Mouse (Mus musculus): ENCODE measurements around the gene Gm10639. TPM values are rescaled to one million over a fixed set of nuclear protein-coding genes. Genes with fewer than 3 reads are reported as not detected.
"Not testable (repeated sequence)": the region's sequence is repeated elsewhere in the genome, so short reads cannot be mapped to it uniquely, and the experiment has no call there.

Gene Gm10639
- polyA plus RNA-seq, 1 experiment from 2014 or later, result not detected

DNA sequence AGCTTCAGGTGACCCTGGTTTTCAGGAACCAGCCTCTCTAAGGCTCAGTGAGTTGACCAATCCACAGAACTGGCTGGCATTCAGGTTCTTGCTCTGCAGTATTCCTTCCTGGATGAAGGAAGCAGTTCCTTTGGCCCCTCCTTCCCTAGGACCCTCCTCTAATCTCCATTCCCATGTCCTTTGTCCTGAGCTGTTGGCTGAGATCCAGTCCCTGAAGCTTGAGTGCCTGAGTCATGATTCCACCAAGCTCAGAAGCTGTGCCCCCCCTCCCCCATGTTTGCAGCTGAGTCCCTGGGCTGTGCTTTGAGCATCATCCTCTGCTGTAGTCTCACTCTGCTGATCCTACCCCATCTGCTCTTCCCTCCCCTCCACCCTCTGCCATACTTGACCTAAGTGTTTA is 47.3 kb downstream of the Gm10639 start:
- not testable (repeated sequence) for H3K4me3 ChIP-seq (ENCODE audit: low read depth, low read length); H3K36me3 ChIP-seq (ENCODE audit: control insufficient read depth, insufficient read depth, low read length); ATAC-seq (ENCODE audit: insufficient number of reproducible peaks, low FRiP score, low TSS enrichment, low read depth); H3K9ac ChIP-seq (ENCODE audit: low read length); H3K4me2 ChIP-seq (ENCODE audit: low read depth, severe bottlenecking); H3K4me1 ChIP-seq (ENCODE audit: control insufficient read depth, insufficient read depth, low read length); H3K9me3 ChIP-seq (ENCODE audit: control insufficient read depth, low read length); H3K27ac ChIP-seq (replicated peaks; ENCODE audit: low read depth, low read length); H3K27me3 ChIP-seq (ENCODE audit: control insufficient read depth, insufficient read depth, low read length); DNase-seq (ENCODE audit: low spot score)

DNA sequence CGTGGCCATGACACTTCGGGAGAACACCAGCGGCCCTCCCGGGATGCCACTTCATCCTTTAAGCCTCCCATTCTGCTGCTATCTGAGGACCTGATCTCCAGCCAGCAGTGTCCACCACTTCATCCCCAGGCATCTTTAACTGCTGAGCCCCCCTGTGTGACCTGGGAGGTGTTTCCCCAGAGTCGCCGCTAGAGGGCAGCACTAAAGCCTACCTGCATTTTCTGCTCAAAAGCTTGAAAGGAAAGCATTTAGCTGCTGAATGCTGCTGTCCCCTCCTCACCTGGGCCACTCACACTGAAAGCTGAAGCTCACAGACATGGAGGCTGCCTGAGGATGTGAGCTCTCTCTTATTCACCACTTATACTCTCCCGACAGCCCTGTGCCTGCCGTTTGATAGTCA is 50.6 kb downstream of the Gm10639 start:
- H3K36me3 ChIP-seq (ENCODE audit: control insufficient read depth, insufficient read depth, low read length); H3K9me3 ChIP-seq (ENCODE audit: control insufficient read depth, low read length); H3K27me3 ChIP-seq (ENCODE audit: control insufficient read depth, insufficient read depth, low read length); H3K4me2 ChIP-seq (ENCODE audit: low read depth, severe bottlenecking); H3K9ac ChIP-seq (ENCODE audit: low read length); H3K4me3 ChIP-seq (ENCODE audit: low read depth, low read length); H3K4me1 ChIP-seq (ENCODE audit: control insufficient read depth, insufficient read depth, low read length); H3K27ac ChIP-seq (replicated peaks; ENCODE audit: low read depth, low read length): not testable (repeated sequence)
- DNase-seq (ENCODE audit: low spot score) (peak; percentile 80), ATAC-seq (ENCODE audit: insufficient number of reproducible peaks, low FRiP score, low TSS enrichment, low read depth) (0 out of 2 replicates have a peak, but pooled peaks have one; percentile 17)
- WGBS, result 17% methylated on average over 8 of the region's 8 CpGs

DNA sequence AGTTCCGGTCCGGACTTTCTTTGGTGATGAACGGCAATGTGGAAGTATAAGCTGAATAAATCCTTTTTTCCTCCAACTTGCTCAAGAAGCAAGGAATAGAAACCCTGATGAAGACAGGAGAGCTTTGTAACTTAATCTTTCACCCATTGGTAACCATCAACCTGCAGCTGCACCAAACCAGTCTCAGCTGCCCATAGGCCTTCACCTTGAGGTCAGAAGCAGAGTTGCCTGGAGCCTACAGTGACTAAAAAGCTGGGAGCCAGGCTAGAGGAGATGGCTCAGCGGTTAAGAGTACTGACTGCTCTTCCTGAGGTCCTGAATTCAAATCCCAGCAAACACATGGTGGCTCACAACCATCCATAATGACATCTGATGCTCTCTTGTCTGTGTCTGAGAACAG is 52.8 kb downstream of the Gm10639 start:
- not testable (repeated sequence) for H3K4me2 ChIP-seq (ENCODE audit: low read depth, severe bottlenecking); ATAC-seq (ENCODE audit: insufficient number of reproducible peaks, low FRiP score, low TSS enrichment, low read depth); H3K9ac ChIP-seq (ENCODE audit: low read length); H3K9me3 ChIP-seq (ENCODE audit: control insufficient read depth, low read length); H3K27me3 ChIP-seq (ENCODE audit: control insufficient read depth, insufficient read depth, low read length); H3K4me3 ChIP-seq (ENCODE audit: low read depth, low read length); H3K36me3 ChIP-seq (ENCODE audit: control insufficient read depth, insufficient read depth, low read length); H3K4me1 ChIP-seq (ENCODE audit: control insufficient read depth, insufficient read depth, low read length); DNase-seq (ENCODE audit: low spot score); H3K27ac ChIP-seq (replicated peaks; ENCODE audit: low read depth, low read length)
- WGBS, result 85% methylated on average over 4 of the region's 4 CpGs

DNA sequence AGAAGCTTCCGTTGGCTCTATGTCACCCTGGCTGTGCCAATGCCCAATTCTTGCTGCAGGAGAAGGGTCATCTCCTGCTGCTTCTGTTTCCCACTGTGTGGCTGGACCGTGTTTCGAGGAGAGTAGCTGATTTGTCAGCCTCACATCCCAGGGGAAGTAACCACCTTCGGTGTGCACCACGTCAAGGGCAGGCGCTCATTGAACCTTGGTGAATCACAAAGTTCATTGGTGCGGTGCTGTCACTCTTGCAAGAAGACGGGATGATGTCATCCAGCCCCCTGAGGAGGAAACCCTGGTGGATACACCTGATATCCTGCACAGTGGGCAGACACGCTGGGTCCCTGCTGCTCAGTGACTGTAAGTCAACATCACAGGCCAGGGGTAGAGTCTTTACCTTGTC is 53.3 kb downstream of the Gm10639 start:
- H3K27me3 ChIP-seq (ENCODE audit: control insufficient read depth, insufficient read depth, low read length); H3K4me2 ChIP-seq (ENCODE audit: low read depth, severe bottlenecking); H3K9ac ChIP-seq (ENCODE audit: low read length); H3K9me3 ChIP-seq (ENCODE audit: control insufficient read depth, low read length); H3K4me1 ChIP-seq (ENCODE audit: control insufficient read depth, insufficient read depth, low read length); DNase-seq (ENCODE audit: low spot score); H3K4me3 ChIP-seq (ENCODE audit: low read depth, low read length); ATAC-seq (ENCODE audit: insufficient number of reproducible peaks, low FRiP score, low TSS enrichment, low read depth); H3K27ac ChIP-seq (replicated peaks; ENCODE audit: low read depth, low read length); H3K36me3 ChIP-seq (ENCODE audit: control insufficient read depth, insufficient read depth, low read length): not testable (repeated sequence)
- WGBS, result 92% methylated on average over 9 of the region's 9 CpGs

DNA sequence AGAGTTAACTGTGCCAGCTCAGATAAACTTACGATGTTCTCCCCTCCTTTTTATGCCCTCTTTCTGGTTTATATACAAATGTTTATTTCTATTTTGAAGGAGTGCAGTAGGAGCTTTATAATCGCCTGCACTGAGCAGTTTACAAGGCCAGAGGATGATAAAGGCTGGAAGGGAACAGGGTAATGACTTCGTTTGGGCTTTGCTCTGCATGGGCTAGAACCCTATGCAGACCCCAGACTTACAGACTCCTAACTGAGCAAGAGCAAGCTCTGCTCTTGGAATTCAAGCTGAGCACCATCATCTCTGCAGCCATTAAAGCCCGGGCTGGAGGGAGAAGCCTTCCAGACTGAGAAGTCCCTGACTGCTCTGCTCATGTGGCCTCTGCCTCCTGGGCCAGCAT is 55.5 kb downstream of the Gm10639 start:
- not testable (repeated sequence) for DNase-seq (ENCODE audit: low spot score); H3K36me3 ChIP-seq (ENCODE audit: control insufficient read depth, insufficient read depth, low read length); ATAC-seq (ENCODE audit: insufficient number of reproducible peaks, low FRiP score, low TSS enrichment, low read depth); H3K4me2 ChIP-seq (ENCODE audit: low read depth, severe bottlenecking); H3K27me3 ChIP-seq (ENCODE audit: control insufficient read depth, insufficient read depth, low read length); H3K4me3 ChIP-seq (ENCODE audit: low read depth, low read length); H3K27ac ChIP-seq (replicated peaks; ENCODE audit: low read depth, low read length); H3K9ac ChIP-seq (ENCODE audit: low read length); H3K4me1 ChIP-seq (ENCODE audit: control insufficient read depth, insufficient read depth, low read length); H3K9me3 ChIP-seq (ENCODE audit: control insufficient read depth, low read length)
- WGBS, result 44% methylated on average over 3 of the region's 4 CpGs

DNA sequence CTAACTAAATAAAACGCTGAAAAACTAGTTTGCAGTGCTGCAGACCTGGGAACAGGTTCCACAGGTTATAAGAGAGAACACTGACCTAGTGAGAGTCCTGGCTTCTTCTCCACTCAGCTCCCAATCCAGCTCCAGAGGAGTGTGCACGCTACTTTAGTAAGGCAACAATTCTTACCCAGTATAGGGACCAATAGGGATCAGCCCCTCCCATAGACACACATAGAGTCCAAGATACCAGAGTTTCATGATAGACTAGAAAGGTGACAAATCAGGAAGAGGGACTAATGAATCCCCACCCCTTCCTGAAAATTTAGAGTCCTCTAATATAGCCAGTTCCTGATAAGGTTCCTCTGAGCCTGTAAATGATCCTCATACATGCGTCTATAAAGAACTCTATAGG is 57.3 kb downstream of the Gm10639 start:
- no peak overlapping the region for H3K4me3 ChIP-seq (ENCODE audit: low read depth, low read length)
- no peak overlapping the region for H3K27ac ChIP-seq (replicated peaks; ENCODE audit: low read depth, low read length)
- no peaks in the 10 kb centered on the region for H3K4me1 ChIP-seq (ENCODE audit: control insufficient read depth, insufficient read depth, low read length)
- H3K9me3 ChIP-seq (ENCODE audit: control insufficient read depth, low read length), result no peaks in the 10 kb centered on the region
- WGBS, result 62% methylated on average over 3 of the region's 3 CpGs
- no peak overlapping the region for H3K9ac ChIP-seq (ENCODE audit: low read length)
- ATAC-seq (ENCODE audit: insufficient number of reproducible peaks, low FRiP score, low TSS enrichment, low read depth) (no peak), DNase-seq (ENCODE audit: low spot score) (no peak)
- no peak overlapping the region for H3K4me2 ChIP-seq (ENCODE audit: low read depth, severe bottlenecking)
- H3K36me3 ChIP-seq (ENCODE audit: control insufficient read depth, insufficient read depth, low read length), result no peaks in the 10 kb centered on the region
- no peaks in the 10 kb centered on the region for H3K27me3 ChIP-seq (ENCODE audit: control insufficient read depth, insufficient read depth, low read length)

DNA sequence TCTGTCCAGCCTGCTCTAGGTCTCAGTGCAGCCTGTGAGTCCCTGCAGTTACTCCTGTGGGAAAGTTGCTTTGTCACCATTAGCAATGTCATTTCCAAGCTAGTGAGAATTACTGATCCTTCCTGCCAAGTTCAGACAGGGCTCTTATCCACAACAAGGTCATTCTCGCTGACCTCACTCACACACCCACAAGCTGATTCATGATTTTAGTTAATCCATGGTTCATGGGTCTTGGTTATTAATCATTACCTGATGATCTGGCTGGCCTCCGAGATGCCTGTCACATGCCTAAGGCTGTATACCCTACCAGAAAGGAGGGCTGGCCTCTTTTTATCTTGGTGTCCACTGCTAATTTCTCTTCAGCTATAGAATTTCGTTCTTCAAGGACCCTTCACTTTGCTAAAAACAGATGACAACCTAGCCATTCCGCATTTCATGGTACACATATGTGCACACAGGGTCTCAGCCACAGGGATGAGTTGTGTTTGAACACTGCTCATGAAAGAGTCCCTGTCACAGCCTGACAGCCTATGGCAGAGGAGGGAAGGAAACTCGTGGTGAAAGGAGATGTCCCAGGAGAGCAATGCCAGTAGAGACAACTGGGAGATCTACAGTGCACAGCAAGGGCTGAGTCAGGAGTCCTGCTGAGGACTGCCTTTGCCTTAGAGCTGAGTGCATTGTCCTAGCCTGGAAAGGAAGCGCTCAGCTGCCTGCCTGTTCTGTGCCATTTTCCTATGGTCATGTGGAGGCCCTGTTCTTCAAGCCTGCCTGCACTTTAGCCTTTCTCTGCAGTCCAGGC is 58.7 kb downstream of the Gm10639 start:
- not testable (repeated sequence) for H3K36me3 ChIP-seq (ENCODE audit: control insufficient read depth, insufficient read depth, low read length); H3K27me3 ChIP-seq (ENCODE audit: control insufficient read depth, insufficient read depth, low read length); ATAC-seq (ENCODE audit: insufficient number of reproducible peaks, low FRiP score, low TSS enrichment, low read depth); H3K27ac ChIP-seq (replicated peaks; ENCODE audit: low read depth, low read length); H3K4me3 ChIP-seq (ENCODE audit: low read depth, low read length); H3K9ac ChIP-seq (ENCODE audit: low read length); H3K4me1 ChIP-seq (ENCODE audit: control insufficient read depth, insufficient read depth, low read length); H3K9me3 ChIP-seq (ENCODE audit: control insufficient read depth, low read length); H3K4me2 ChIP-seq (ENCODE audit: low read depth, severe bottlenecking); DNase-seq (ENCODE audit: low spot score)
- 69% methylated on average over 6 of the region's 6 CpGs for WGBS

DNA sequence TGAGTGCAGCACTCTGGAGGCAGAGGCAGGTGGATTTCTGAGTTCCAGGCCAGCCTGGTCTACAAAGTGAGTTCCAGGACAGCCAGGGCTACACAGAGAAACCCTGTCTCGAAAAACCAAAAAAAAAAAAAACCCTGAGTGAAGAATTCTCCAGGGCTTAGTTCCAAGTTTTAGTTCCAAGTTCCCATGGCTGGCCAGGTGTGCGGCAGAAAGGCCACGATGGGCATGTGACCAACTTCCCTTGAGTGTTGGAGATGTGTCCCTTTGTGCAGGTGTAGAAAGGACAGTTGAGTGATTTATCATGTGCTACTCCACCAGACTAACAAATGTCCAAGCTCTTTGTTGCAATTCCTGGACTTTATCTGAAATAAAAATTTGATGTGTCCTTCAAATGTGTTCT is 59.4 kb downstream of the Gm10639 start:
- WGBS, result 83% methylated on average over 3 of the region's 3 CpGs
- not testable (repeated sequence) for H3K9me3 ChIP-seq (ENCODE audit: control insufficient read depth, low read length)

DNA sequence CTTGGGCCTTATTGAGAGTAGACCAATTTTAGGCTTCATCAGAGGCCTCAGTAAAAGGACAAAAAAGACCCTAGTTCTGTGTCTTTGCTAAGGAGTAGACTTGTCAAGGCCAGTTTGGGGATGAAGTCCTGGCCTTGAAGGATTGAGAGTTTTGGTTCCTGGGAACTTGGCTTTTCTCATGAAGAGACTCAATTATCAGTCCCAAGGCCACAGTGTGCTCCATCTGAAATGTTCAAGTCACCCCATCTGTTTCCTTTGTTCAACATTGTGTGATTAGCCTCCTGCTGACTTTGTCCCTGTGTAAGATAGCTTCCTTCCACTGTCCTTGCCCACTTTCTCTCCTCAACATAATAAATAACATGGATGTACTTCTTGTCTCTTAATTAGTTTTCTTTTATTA is 60.3 kb downstream of the Gm10639 start:
- not testable (repeated sequence) for H3K4me2 ChIP-seq (ENCODE audit: low read depth, severe bottlenecking); H3K27me3 ChIP-seq (ENCODE audit: control insufficient read depth, insufficient read depth, low read length); H3K36me3 ChIP-seq (ENCODE audit: control insufficient read depth, insufficient read depth, low read length); H3K4me1 ChIP-seq (ENCODE audit: control insufficient read depth, insufficient read depth, low read length); DNase-seq (ENCODE audit: low spot score); H3K9ac ChIP-seq (ENCODE audit: low read length); H3K27ac ChIP-seq (replicated peaks; ENCODE audit: low read depth, low read length); H3K4me3 ChIP-seq (ENCODE audit: low read depth, low read length); ATAC-seq (ENCODE audit: insufficient number of reproducible peaks, low FRiP score, low TSS enrichment, low read depth); H3K9me3 ChIP-seq (ENCODE audit: control insufficient read depth, low read length)

More for the DNA sequence above, 59.4 kb downstream of the Gm10639 start:
- not testable (repeated sequence) for H3K4me1 ChIP-seq (ENCODE audit: control insufficient read depth, insufficient read depth, low read length); H3K36me3 ChIP-seq (ENCODE audit: control insufficient read depth, insufficient read depth, low read length); H3K4me3 ChIP-seq (ENCODE audit: low read depth, low read length); DNase-seq (ENCODE audit: low spot score); H3K9ac ChIP-seq (ENCODE audit: low read length); H3K27ac ChIP-seq (replicated peaks; ENCODE audit: low read depth, low read length); H3K4me2 ChIP-seq (ENCODE audit: low read depth, severe bottlenecking); ATAC-seq (ENCODE audit: insufficient number of reproducible peaks, low FRiP score, low TSS enrichment, low read depth); H3K27me3 ChIP-seq (ENCODE audit: control insufficient read depth, insufficient read depth, low read length)
